Mouse (Mus musculus) kidney, adult 2 months (tissue): ENCODE results near the gene Ptprm. TPM values are rescaled to one million over a fixed set of nuclear protein-coding genes. Genes with fewer than 3 reads are reported as not detected.

Experiments used
- DNase-seq: peaks from one replicate; pipeline ENCODE4 v3.0.0; 2021
- H3K27ac ChIP-seq: fragments of 200-500 bp; 2 replicates; pipeline ENCODE4 v1.5.1; 2012; ENCODE audit warnings: low read depth, low read length, control low read depth, inconsistent platforms; ENCODE audit not compliant: insufficient read depth
- H3K27me3 ChIP-seq: fragments of 200-500 bp; replicated peaks from 2 replicates; pipeline ENCODE4 v1.6.1; 2012; ENCODE audit warnings: mild to moderate bottlenecking, moderate library complexity, low read length, inconsistent platforms; ENCODE audit not compliant: control insufficient read depth, insufficient read depth
- H3K36me3 ChIP-seq: fragments of 200-500 bp; 2 replicates; pipeline ENCODE4 v1.6.1; 2012; ENCODE audit warnings: mild to moderate bottlenecking, moderate library complexity, low read length, inconsistent platforms; ENCODE audit not compliant: control insufficient read depth, insufficient read depth
- H3K4me1 ChIP-seq: fragments of 200-500 bp; 2 replicates; pipeline ENCODE4 v1.6.1; 2011; ENCODE audit warnings: low read length; ENCODE audit not compliant: control insufficient read depth, insufficient read depth
- H3K4me3 ChIP-seq: fragments of 200-500 bp; 2 replicates; pipeline ENCODE4 v1.5.1; 2011; ENCODE audit warnings: mild to moderate bottlenecking, low read depth, low read length, control low read depth; ENCODE audit not compliant: insufficient read depth
- CTCF ChIP-seq: fragments of 200-500 bp; conservative IDR thresholded peaks from 2 replicates; pipeline ENCODE4 v1.5.1; 2011; ENCODE audit warnings: low read depth, mild to moderate bottlenecking, control low read depth, low read length, moderate library complexity, mixed read lengths; ENCODE audit not compliant: insufficient read depth, insufficient read length
- POLR2A ChIP-seq: fragments of 200-500 bp; IDR thresholded peaks from one replicate; pipeline ENCODE4 v1.6.1; 2011; ENCODE audit warnings: low read depth, low read length, control low read depth
- WGBS: fragments of 180-500 bp; shearing (Covaris S2); methylation state at CpG from one replicate; pipeline ENCODE4 v1.1.7; 2018; 5-methylcytosine and 5-hydroxymethylcytosine counted together
- polyA plus RNA-seq: library from polyadenylated mRNA; depleted of rRNA; stranded (reverse); fragments of >200 nt; gene quantifications from 2 replicates; pipeline ENCODE4 v1.2.3, GENCODE M21; 2012; rRNA removed

Gene Ptprm
- 9.0 and 9.6 TPM in 2 replicates for polyA plus RNA-seq

GRCm38 (mm10) chr17:67354451-67355011, at the start of gene Ptprm:
Gene Ptprm (minus strand): TSS chr17:67354457.
- Histone ChIP-seq H3K4me1 (no peaks in the 10 kb centered on the region), H3K36me3 (no peaks in the 10 kb centered on the region), H3K27ac (peak within 1 kb of the TSS; percentile 80), H3K27me3 (no peaks in the 10 kb centered on the region), H3K4me3 (peak within 1 kb of the TSS; percentile 86)
- TF ChIP-seq POLR2A (peak; percentile 7), CTCF (peak; percentile 41; the same call in 1 of the 2 replicates)
- peak; percentile 92 for DNase-seq
- WGBS, result under 1% methylated on average over 73 of the region's 73 CpGs

GRCm38 (mm10) chr17:67396205-67396604, 41.9 kb upstream of the Ptprm start:
- Histone ChIP-seq H3K4me1 (no peaks in the 10 kb centered on the region), H3K27ac (no peak overlapping the region), H3K27me3 (no peaks in the 10 kb centered on the region), H3K36me3 (no peaks in the 10 kb centered on the region), H3K4me3 (no peak overlapping the region)
- TF ChIP-seq CTCF, result no peak
- TF ChIP-seq POLR2A, result no peak
- 84% methylated on average over 2 of the region's 2 CpGs for WGBS
- DNase-seq, result no peak

- no peaks in the 10 kb centered on the region for H3K27me3 ChIP-seq
- no peaks in the 10 kb centered on the region for H3K4me1 ChIP-seq
- H3K27ac ChIP-seq, result no peak overlapping the region
- DNase-seq, result no peak
- 59% methylated on average over 5 of the region's 5 CpGs for WGBS
- H3K4me3 ChIP-seq, result no peak overlapping the region
- no peaks in the 10 kb centered on the region for H3K36me3 ChIP-seq
- TF ChIP-seq CTCF (no peak), POLR2A (no peak)
Measured at GRCm38 (mm10) chr17:67390851-67391250, 36.6 kb upstream of the Ptprm start.

DNA sequence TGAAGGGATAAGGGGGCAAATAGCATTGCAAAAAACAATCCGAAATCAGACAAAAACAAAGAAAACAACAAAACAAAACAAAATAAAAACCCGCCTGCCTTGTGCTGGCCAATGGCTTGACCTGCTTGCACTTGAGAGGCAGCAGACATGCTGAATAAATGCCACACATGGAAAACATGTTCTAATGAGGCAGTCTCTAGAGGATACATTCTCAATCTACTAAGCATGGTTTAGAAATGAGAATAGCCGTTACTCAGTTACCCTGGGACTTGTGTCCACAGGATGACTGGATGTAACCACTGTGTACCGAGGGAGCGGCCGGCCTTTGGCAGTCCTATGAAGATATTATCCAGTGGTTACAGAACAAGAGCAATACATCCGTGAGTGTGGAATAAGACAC, 33.9 kb upstream of the Ptprm start:
- Histone ChIP-seq H3K36me3 (no peaks in the 10 kb centered on the region), H3K27me3 (no peaks in the 10 kb centered on the region), H3K4me1 (no peaks in the 10 kb centered on the region), H3K4me3 (no peak overlapping the region), H3K27ac (no peak overlapping the region)
- 89% methylated on average over 7 of the region's 7 CpGs for WGBS
- DNase-seq, result no peak
- TF ChIP-seq CTCF (no peak), POLR2A (no peak)

DNA sequence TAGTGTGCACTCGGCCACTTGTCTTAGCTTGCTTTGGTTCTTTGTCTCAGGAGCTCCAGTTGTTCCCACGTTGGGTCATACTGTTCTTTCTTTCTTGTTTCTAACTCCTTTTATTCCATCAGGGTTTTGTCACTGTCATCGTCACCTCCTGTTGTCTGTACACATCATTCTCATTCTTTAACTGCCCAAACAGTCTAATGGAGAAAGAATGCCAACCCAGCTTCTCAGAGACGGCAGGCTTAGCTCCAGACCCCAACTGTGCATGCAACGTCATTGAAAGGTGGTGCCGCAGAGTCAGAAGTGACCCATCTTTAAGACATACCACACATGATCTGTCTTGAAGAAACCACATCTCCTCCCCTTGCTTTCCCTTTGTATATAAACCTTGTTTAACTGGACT, 31.0 kb upstream of the Ptprm start:
- Histone ChIP-seq H3K4me1 (no peaks in the 10 kb centered on the region), H3K27me3 (no peaks in the 10 kb centered on the region), H3K27ac (no peak overlapping the region), H3K36me3 (no peaks in the 10 kb centered on the region), H3K4me3 (no peak overlapping the region)
- TF ChIP-seq POLR2A (no peak), CTCF (no peak)
- WGBS, result 85% methylated on average over 6 of the region's 6 CpGs
- DNase-seq, result no peak

DNA sequence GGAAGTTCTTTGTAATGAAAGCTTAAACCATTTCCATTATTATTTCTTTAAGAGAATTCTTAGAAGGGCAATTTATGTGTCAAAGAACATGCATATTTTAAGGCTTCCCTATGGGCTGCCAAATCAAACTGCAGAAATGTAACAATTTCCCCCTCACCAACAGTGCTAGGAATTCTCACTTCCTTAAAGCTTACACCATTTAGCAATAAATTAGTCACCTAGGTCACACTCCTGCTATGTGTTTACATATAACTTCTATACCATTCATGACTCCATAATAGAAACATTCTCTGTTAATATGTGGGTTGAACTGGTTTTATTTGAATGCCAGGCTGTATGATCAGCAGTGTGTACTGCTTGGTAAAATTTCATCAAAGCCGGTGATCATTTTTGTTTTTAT, 29.4 kb upstream of the Ptprm start:
- Histone ChIP-seq H3K36me3 (no peaks in the 10 kb centered on the region), H3K4me1 (no peaks in the 10 kb centered on the region), H3K27ac (no peak overlapping the region), H3K4me3 (no peak overlapping the region), H3K27me3 (no peaks in the 10 kb centered on the region)
- WGBS, result 95% methylated on average over 1 of the region's 1 CpGs
- no peak for TF ChIP-seq CTCF
- no peak for TF ChIP-seq POLR2A
- no peak for DNase-seq

- Histone ChIP-seq H3K36me3 (no peaks in the 10 kb centered on the region), H3K27ac (no peak overlapping the region), H3K27me3 (no peaks in the 10 kb centered on the region), H3K4me1 (no peaks in the 10 kb centered on the region), H3K4me3 (no peak overlapping the region)
- TF ChIP-seq POLR2A, result no peak
- no peak for TF ChIP-seq CTCF
- WGBS, result 64% methylated on average over 5 of the region's 5 CpGs
- no peak for DNase-seq
Measured at GRCm38 (mm10) chr17:67381618-67382017, 27.4 kb upstream of the Ptprm start.

GRCm38 (mm10) chr17:67367866-67368265, 13.6 kb upstream of the Ptprm start:
- no peaks in the 10 kb centered on the region for H3K4me1 ChIP-seq
- no peaks in the 10 kb centered on the region for H3K27me3 ChIP-seq
- H3K27ac ChIP-seq, result no peak overlapping the region
- DNase-seq, result no peak
- H3K36me3 ChIP-seq, result no peaks in the 10 kb centered on the region
- H3K4me3 ChIP-seq, result no peak overlapping the region
- WGBS, result 95% methylated on average over 7 of the region's 7 CpGs
- no peak for TF ChIP-seq POLR2A
- TF ChIP-seq CTCF, result no peak
